Mouse (Mus musculus): ENCODE measurements around the gene Gabbr2.
A peak's percentile ranks its signal among the peaks of the same experiment; 100 is the strongest.

Gabbr2 gene

GRCm38 (mm10) chr4:46991016-46991958 is at the start of gene Gabbr2:
Gene Gabbr2 (minus strand): TSS chr4:46991873.
- no peak for DNase-seq (ENCODE audit: low read depth)

- no peak for DNase-seq (ENCODE audit: low read depth)
These were observed 47.9 kb upstream of the Gabbr2 start for GRCm38 (mm10) chr4:47039586-47039985.

- peak; percentile 84 for DNase-seq (ENCODE audit: low read depth)
These were observed 45.6 kb upstream of the Gabbr2 start for GRCm38 (mm10) chr4:47037321-47037657.

GRCm38 (mm10) chr4:47036486-47037320 is 45.0 kb upstream of the Gabbr2 start:
- DNase-seq (ENCODE audit: low read depth), result no peak

- DNase-seq (ENCODE audit: low read depth), result no peak
These were observed 43.9 kb upstream of the Gabbr2 start for GRCm38 (mm10) chr4:47035536-47035935.

GRCm38 (mm10) chr4:47032171-47032570 is 40.5 kb upstream of the Gabbr2 start:
- DNase-seq (ENCODE audit: low read depth), result no peak

- DNase-seq (ENCODE audit: low read depth), result no peak
These were observed 37.1 kb upstream of the Gabbr2 start for GRCm38 (mm10) chr4:47028791-47029190.

GRCm38 (mm10) chr4:47023949-47024348 is 32.3 kb upstream of the Gabbr2 start:
- no peak for DNase-seq (ENCODE audit: low read depth)

- DNase-seq (ENCODE audit: low read depth), result no peak
These were observed 31.3 kb upstream of the Gabbr2 start for GRCm38 (mm10) chr4:47022804-47023603.

- DNase-seq (ENCODE audit: low read depth), result peak; percentile 64
These were observed 28.9 kb upstream of the Gabbr2 start for GRCm38 (mm10) chr4:47020563-47020962.

GRCm38 (mm10) chr4:47015156-47015555 is 23.5 kb upstream of the Gabbr2 start:
- DNase-seq (ENCODE audit: low read depth), result no peak

GRCm38 (mm10) chr4:47012476-47012875 is 20.8 kb upstream of the Gabbr2 start:
- no peak for DNase-seq (ENCODE audit: low read depth)

- peak; percentile 72 for DNase-seq (ENCODE audit: low read depth)
These were observed 18.9 kb upstream of the Gabbr2 start for GRCm38 (mm10) chr4:47010400-47011231.

GRCm38 (mm10) chr4:47000626-47001395 is 9.1 kb upstream of the Gabbr2 start:
- DNase-seq (ENCODE audit: low read depth), result no peak

- no peak for DNase-seq (ENCODE audit: low read depth)
These were observed 6.3 kb upstream of the Gabbr2 start for GRCm38 (mm10) chr4:46997969-46998368.

GRCm38 (mm10) chr4:46992827-46993473 is 1.3 kb upstream of the Gabbr2 start:
- peak; percentile 20 for DNase-seq (ENCODE audit: low read depth)

- DNase-seq (ENCODE audit: low read depth), result no peak
These were observed 265 bp upstream of the Gabbr2 start for GRCm38 (mm10) chr4:46991959-46992316.

GRCm38 (mm10) chr4:46990281-46991015 is 1.2 kb downstream of the Gabbr2 start:
- no peak for DNase-seq (ENCODE audit: low read depth)

GRCm38 (mm10) chr4:46989842-46990241 is 1.8 kb downstream of the Gabbr2 start:
- DNase-seq (ENCODE audit: low read depth), result no peak

Data from induced T-regulatory cell, adult 2 months (primary cell).